Mouse (Mus musculus) heart, postnatal 25 days (tissue): ENCODE results near the gene Hddc2. TPM values are rescaled to one million over a fixed set of nuclear protein-coding genes. Genes with fewer than 3 reads are reported as not detected.
"Not testable (repeated sequence)": the region's sequence is repeated elsewhere in the genome, so short reads cannot be mapped to it uniquely, and the experiment has no call there.

Experiments used
- DNase-seq: peaks from one replicate; pipeline ENCODE4 v3.0.0; 2022; ENCODE audit warnings: low spot score
- intact Hi-C: fragments of 180-260 bp; cut with DNase I; formaldehyde crosslinking; loops from one replicate; pipeline ENCODE4 v1.15.1; 2025
- total RNA-seq, 2 experiments: library from RNA; stranded (reverse); gene quantifications; 2 replicates each; pipeline ENCODE4 v1.2.3; 2021

Hddc2 gene
- total RNA-seq, 2 experiments from 2014 or later = 7.7 to 8.1 TPM

GRCm38 (mm10) chr10:31351056-31351455 is 37.9 kb downstream of the Hddc2 start:
- intact Hi-C loops = no loop called here
- DNase-seq = no peak

- no peak for DNase-seq
- intact Hi-C loops = no loop called here
Observed at GRCm38 (mm10) chr10:31352845-31353427, 39.8 kb downstream of the Hddc2 start.

DNA sequence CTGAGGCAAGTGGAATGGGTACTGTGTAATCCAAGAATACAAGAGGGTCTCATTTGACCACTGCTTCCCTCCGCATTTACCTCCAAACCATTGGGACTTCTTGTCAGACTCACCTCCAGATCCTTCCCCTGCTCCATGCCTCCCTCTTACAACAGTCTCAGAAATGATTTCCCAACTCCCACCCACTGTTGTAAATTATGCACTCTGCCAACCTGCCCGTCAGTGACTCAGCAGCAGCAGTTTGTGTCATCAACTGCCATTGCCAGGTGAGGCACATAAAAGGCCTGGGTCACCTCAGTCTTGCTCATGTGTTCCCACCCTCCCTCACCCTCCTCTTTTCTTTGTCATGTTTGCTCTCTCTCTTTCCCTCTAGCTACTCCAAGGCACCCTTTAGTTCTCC is 41.0 kb downstream of the Hddc2 start:
- intact Hi-C loops = no loop called here
- no peak for DNase-seq

DNA sequence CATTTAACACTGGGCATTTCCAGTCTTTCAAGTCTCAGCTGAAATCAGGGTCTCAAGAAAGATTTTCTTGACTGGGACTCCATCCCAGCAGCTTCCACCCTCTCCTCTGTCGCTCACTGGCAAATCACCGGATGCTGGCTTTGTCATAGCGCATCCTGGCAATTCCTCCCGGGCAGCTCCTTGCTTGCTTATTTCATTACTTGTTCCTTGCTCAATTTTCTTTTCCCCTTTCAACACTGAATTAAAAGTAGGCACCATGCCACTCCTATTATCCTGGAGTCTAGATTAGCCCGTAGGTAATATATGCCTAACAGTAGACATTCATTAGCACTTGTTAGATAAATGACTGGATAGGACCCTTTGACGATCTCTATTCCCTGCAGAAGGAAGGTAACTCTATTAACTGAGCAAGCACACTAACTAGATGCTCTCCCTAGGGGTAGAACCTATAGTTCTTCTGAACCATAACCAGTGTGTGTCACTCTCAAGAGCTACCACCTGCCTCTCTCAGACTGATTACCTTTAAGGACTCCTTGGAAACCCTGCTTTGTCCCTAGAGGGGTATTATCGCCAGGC is 41.8 kb downstream of the Hddc2 start:
- DNase-seq = no peak
- intact Hi-C loops = no loop called here

DNA sequence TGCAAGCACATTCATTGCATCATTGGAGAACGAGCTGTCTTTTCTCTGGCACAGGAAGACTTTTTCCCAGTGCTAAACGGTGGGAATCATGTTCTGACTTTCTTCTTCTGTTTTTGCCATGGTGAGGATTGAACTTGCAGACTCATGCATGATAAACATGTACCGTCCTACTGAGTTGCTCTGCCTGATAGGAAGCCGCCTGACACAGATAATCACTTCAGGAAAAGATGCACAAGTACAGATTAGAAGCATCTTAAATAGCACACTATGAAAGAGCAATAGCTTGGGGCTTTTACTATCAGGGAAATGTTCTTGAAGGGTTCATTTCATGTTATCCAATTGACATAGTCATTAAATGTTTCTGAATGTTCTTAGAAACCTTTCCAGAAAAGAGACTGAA is 46.6 kb downstream of the Hddc2 start:
- no peak for DNase-seq
- intact Hi-C loops = no loop called here

DNA sequence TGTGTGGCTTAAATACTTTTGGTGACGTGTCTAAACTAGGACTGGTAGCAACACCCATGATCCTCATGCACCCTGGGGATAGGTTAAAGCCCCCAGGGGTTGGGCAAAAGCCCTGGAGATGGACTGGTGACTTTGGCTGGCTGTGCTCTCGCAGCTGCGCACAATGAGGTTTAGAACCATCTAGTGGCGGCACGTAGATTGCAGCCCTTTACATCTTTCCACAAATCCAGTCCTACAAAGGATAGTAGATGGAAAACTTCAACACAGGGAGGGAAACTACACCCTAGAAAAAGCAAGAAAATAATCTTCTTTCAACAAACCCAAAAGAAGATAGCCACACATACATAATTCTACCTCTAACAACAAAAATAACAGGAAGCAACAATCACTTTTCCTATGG is 57.0 kb downstream of the Hddc2 start:
- DNase-seq = not testable (repeated sequence)

More for the DNA sequence above, 57.0 kb downstream of the Hddc2 start:
- intact Hi-C loops = not testable (repeated sequence)

Other genes with a start within 250 kb of the Hddc2 start
- 1 to 10 TPM; 3.5 to 4.4 TPM for gene Tpd52l1, start 132.6 kb downstream of the Hddc2 start, total RNA-seq